Mouse (Mus musculus): Measurements from ENCODE around the gene Foxn1. TPM values are rescaled to one million over a fixed set of nuclear protein-coding genes. Genes with fewer than 3 reads are reported as not detected.

Foxn1 gene
- polyA plus RNA-seq, 1 experiment from 2014 or later = not detected

- Histone ChIP-seq H3K9me3 (ENCODE audit: control insufficient read depth, low read length) (no peaks in the 10 kb centered on the region), H3K9ac (ENCODE audit: low read depth, low read length) (no peak overlapping the region), H3K4me3 (ENCODE audit: low read length) (no peak overlapping the region), H3K27ac (ENCODE audit: low read depth, low read length) (no peak overlapping the region), H3K27me3 (replicated peaks; ENCODE audit: control insufficient read depth, insufficient read depth, low read length) (no peaks in the 10 kb centered on the region), H3K36me3 (ENCODE audit: control insufficient read depth, insufficient read depth, low read length) (no peaks in the 10 kb centered on the region), H3K4me1 (ENCODE audit: control insufficient read depth, insufficient read depth, low read depth, low read length) (no peaks in the 10 kb centered on the region), H3K4me2 (ENCODE audit: low read length) (no peak overlapping the region)
- no peak for ATAC-seq
- WGBS = 80% methylated on average over 7 of the region's 7 CpGs
These were observed 4.1 kb downstream of the Foxn1 start for GRCm38 (mm10) chr11:78382286-78382685.

- no peaks in the 10 kb centered on the region for H3K36me3 ChIP-seq (ENCODE audit: control insufficient read depth, insufficient read depth, low read length)
- no peaks in the 10 kb centered on the region for H3K4me1 ChIP-seq (ENCODE audit: control insufficient read depth, insufficient read depth, low read depth, low read length)
- no peaks in the 10 kb centered on the region for H3K27me3 ChIP-seq (replicated peaks; ENCODE audit: control insufficient read depth, insufficient read depth, low read length)
- ATAC-seq = no peak
- WGBS = 77% methylated on average over 3 of the region's 3 CpGs
- H3K9me3 ChIP-seq (ENCODE audit: control insufficient read depth, low read length) = no peaks in the 10 kb centered on the region
- no peak overlapping the region for H3K9ac ChIP-seq (ENCODE audit: low read depth, low read length)
- no peak overlapping the region for H3K4me2 ChIP-seq (ENCODE audit: low read length)
- H3K27ac ChIP-seq (ENCODE audit: low read depth, low read length) = no peak overlapping the region
- H3K4me3 ChIP-seq (ENCODE audit: low read length) = no peak overlapping the region
These were observed 5.4 kb downstream of the Foxn1 start for GRCm38 (mm10) chr11:78380996-78381395.

- no peak for ATAC-seq
- H3K4me3 ChIP-seq (ENCODE audit: low read length) = no peak overlapping the region
- no peaks in the 10 kb centered on the region for H3K4me1 ChIP-seq (ENCODE audit: control insufficient read depth, insufficient read depth, low read depth, low read length)
- no peak overlapping the region for H3K4me2 ChIP-seq (ENCODE audit: low read length)
- no peaks in the 10 kb centered on the region for H3K9me3 ChIP-seq (ENCODE audit: control insufficient read depth, low read length)
- no peak overlapping the region for H3K9ac ChIP-seq (ENCODE audit: low read depth, low read length)
- H3K36me3 ChIP-seq (ENCODE audit: control insufficient read depth, insufficient read depth, low read length) = no peaks in the 10 kb centered on the region
- WGBS = 73% methylated on average over 4 of the region's 4 CpGs
- no peaks in the 10 kb centered on the region for H3K27me3 ChIP-seq (replicated peaks; ENCODE audit: control insufficient read depth, insufficient read depth, low read length)
- H3K27ac ChIP-seq (ENCODE audit: low read depth, low read length) = no peak overlapping the region
These were observed 6.0 kb downstream of the Foxn1 start for GRCm38 (mm10) chr11:78380351-78380750.

GRCm38 (mm10) chr11:78377549-78378159 lies 8.7 kb downstream of the Foxn1 start:
- H3K27me3 ChIP-seq (replicated peaks; ENCODE audit: control insufficient read depth, insufficient read depth, low read length) = no peaks in the 10 kb centered on the region
- H3K4me1 ChIP-seq (ENCODE audit: control insufficient read depth, insufficient read depth, low read depth, low read length) = no peaks in the 10 kb centered on the region
- no peak overlapping the region for H3K4me3 ChIP-seq (ENCODE audit: low read length)
- no peak overlapping the region for H3K4me2 ChIP-seq (ENCODE audit: low read length)
- ATAC-seq = no peak
- no peaks in the 10 kb centered on the region for H3K9me3 ChIP-seq (ENCODE audit: control insufficient read depth, low read length)
- no peak overlapping the region for H3K9ac ChIP-seq (ENCODE audit: low read depth, low read length)
- no peak overlapping the region for H3K27ac ChIP-seq (ENCODE audit: low read depth, low read length)
- no peaks in the 10 kb centered on the region for H3K36me3 ChIP-seq (ENCODE audit: control insufficient read depth, insufficient read depth, low read length)
- WGBS = 45% methylated on average over 12 of the region's 12 CpGs

- no peak for ATAC-seq
- no peaks in the 10 kb centered on the region for H3K27me3 ChIP-seq (replicated peaks; ENCODE audit: control insufficient read depth, insufficient read depth, low read length)
- WGBS = 76% methylated on average over 8 of the region's 8 CpGs
These were observed 12.2 kb downstream of the Foxn1 start for GRCm38 (mm10) chr11:78374147-78374546.

GRCm38 (mm10) chr11:78372610-78373009 lies 13.7 kb downstream of the Foxn1 start:
- Histone ChIP-seq H3K4me1 (ENCODE audit: control insufficient read depth, insufficient read depth, low read depth, low read length) (no peaks in the 10 kb centered on the region), H3K27me3 (replicated peaks; ENCODE audit: control insufficient read depth, insufficient read depth, low read length) (no peaks in the 10 kb centered on the region), H3K4me3 (ENCODE audit: low read length) (no peak overlapping the region), H3K9ac (ENCODE audit: low read depth, low read length) (no peak overlapping the region), H3K27ac (ENCODE audit: low read depth, low read length) (no peak overlapping the region), H3K9me3 (ENCODE audit: control insufficient read depth, low read length) (no peaks in the 10 kb centered on the region), H3K4me2 (ENCODE audit: low read length) (no peak overlapping the region), H3K36me3 (ENCODE audit: control insufficient read depth, insufficient read depth, low read length) (no peaks in the 10 kb centered on the region)
- no peak for ATAC-seq
- WGBS = 51% methylated on average over 7 of the region's 7 CpGs

More at GRCm38 (mm10) chr11:78374147-78374546, 12.2 kb downstream of the Foxn1 start:
- no peaks in the 10 kb centered on the region for H3K36me3 ChIP-seq (ENCODE audit: control insufficient read depth, insufficient read depth, low read length)
- no peak overlapping the region for H3K27ac ChIP-seq (ENCODE audit: low read depth, low read length)
- no peak overlapping the region for H3K9ac ChIP-seq (ENCODE audit: low read depth, low read length)
- H3K4me3 ChIP-seq (ENCODE audit: low read length) = no peak overlapping the region
- H3K4me1 ChIP-seq (ENCODE audit: control insufficient read depth, insufficient read depth, low read depth, low read length) = no peaks in the 10 kb centered on the region
- no peaks in the 10 kb centered on the region for H3K9me3 ChIP-seq (ENCODE audit: control insufficient read depth, low read length)
- no peak overlapping the region for H3K4me2 ChIP-seq (ENCODE audit: low read length)

- WGBS = 72% methylated on average over 3 of the region's 3 CpGs
- Histone ChIP-seq H3K4me2 (ENCODE audit: low read length) (no peak overlapping the region), H3K4me1 (ENCODE audit: control insufficient read depth, insufficient read depth, low read depth, low read length) (no peaks in the 10 kb centered on the region), H3K9me3 (ENCODE audit: control insufficient read depth, low read length) (no peaks in the 10 kb centered on the region), H3K9ac (ENCODE audit: low read depth, low read length) (no peak overlapping the region), H3K27ac (ENCODE audit: low read depth, low read length) (no peak overlapping the region), H3K27me3 (replicated peaks; ENCODE audit: control insufficient read depth, insufficient read depth, low read length) (no peaks in the 10 kb centered on the region), H3K4me3 (ENCODE audit: low read length) (no peak overlapping the region), H3K36me3 (ENCODE audit: control insufficient read depth, insufficient read depth, low read length) (no peaks in the 10 kb centered on the region)
- ATAC-seq = no peak
These were observed 14.2 kb downstream of the Foxn1 start for GRCm38 (mm10) chr11:78372166-78372565.

GRCm38 (mm10) chr11:78371711-78372110 lies 14.6 kb downstream of the Foxn1 start:
- no peak overlapping the region for H3K27ac ChIP-seq (ENCODE audit: low read depth, low read length)
- H3K9ac ChIP-seq (ENCODE audit: low read depth, low read length) = no peak overlapping the region
- 91% methylated on average over 9 of the region's 11 CpGs for WGBS
- H3K4me2 ChIP-seq (ENCODE audit: low read length) = no peak overlapping the region
- H3K36me3 ChIP-seq (ENCODE audit: control insufficient read depth, insufficient read depth, low read length) = no peaks in the 10 kb centered on the region
- H3K4me1 ChIP-seq (ENCODE audit: control insufficient read depth, insufficient read depth, low read depth, low read length) = no peaks in the 10 kb centered on the region
- no peaks in the 10 kb centered on the region for H3K27me3 ChIP-seq (replicated peaks; ENCODE audit: control insufficient read depth, insufficient read depth, low read length)
- H3K4me3 ChIP-seq (ENCODE audit: low read length) = no peak overlapping the region
- no peaks in the 10 kb centered on the region for H3K9me3 ChIP-seq (ENCODE audit: control insufficient read depth, low read length)
- ATAC-seq = no peak

GRCm38 (mm10) chr11:78370389-78370788 lies 16.0 kb downstream of the Foxn1 start:
- Histone ChIP-seq H3K9ac (ENCODE audit: low read depth, low read length) (no peak overlapping the region), H3K4me2 (ENCODE audit: low read length) (no peak overlapping the region), H3K36me3 (ENCODE audit: control insufficient read depth, insufficient read depth, low read length) (no peaks in the 10 kb centered on the region), H3K4me3 (ENCODE audit: low read length) (no peak overlapping the region), H3K27me3 (replicated peaks; ENCODE audit: control insufficient read depth, insufficient read depth, low read length) (no peaks in the 10 kb centered on the region), H3K4me1 (ENCODE audit: control insufficient read depth, insufficient read depth, low read depth, low read length) (no peaks in the 10 kb centered on the region), H3K9me3 (ENCODE audit: control insufficient read depth, low read length) (no peaks in the 10 kb centered on the region), H3K27ac (ENCODE audit: low read depth, low read length) (no peak overlapping the region)
- 71% methylated on average over 1 of the region's 1 CpGs for WGBS
- no peak for ATAC-seq
